Mouse (Mus musculus) neural tube, embryonic 11.5 days (tissue): Measurements from ENCODE around the gene Spink4. TPM values are rescaled to one million over a fixed set of nuclear protein-coding genes. Genes with fewer than 3 reads are reported as not detected.

Experiments
- ATAC-seq: fragments of 200-750 bp; cut with Nextera tagmentation; 2 replicates; pipeline ENCODE4 v1.8.0; 2017; ENCODE audit warnings: moderate number of reproducible peaks, mild to moderate bottlenecking, moderate TSS enrichment, moderate library complexity; ENCODE audit not compliant: insufficient read depth, low FRiP score, low TSS enrichment
- DNase-seq: peaks from one replicate; pipeline ENCODE4 v3.0.0-alpha.2; 2015; ENCODE audit warnings: low spot score
- H3K27ac ChIP-seq: fragments of 300-500 bp; sonication (generic); 2 replicates; pipeline ENCODE4 v1.5.1; 2014; ENCODE audit warnings: low read depth, mild to moderate bottlenecking, low read length
- H3K27me3 ChIP-seq: fragments of 300-500 bp; sonication (generic); 2 replicates; pipeline ENCODE4 v1.6.1; 2014; ENCODE audit warnings: mild to moderate bottlenecking, low read length, mixed read lengths; ENCODE audit not compliant: control insufficient read depth, insufficient read depth
- H3K36me3 ChIP-seq: fragments of 300-500 bp; sonication (generic); 2 replicates; pipeline ENCODE4 v1.6.1; 2014; ENCODE audit warnings: mild to moderate bottlenecking, low read length, moderate library complexity, mixed read lengths; ENCODE audit not compliant: control insufficient read depth, insufficient read depth
- H3K4me1 ChIP-seq: fragments of 300-500 bp; sonication (generic); 2 replicates; pipeline ENCODE4 v1.6.1; 2014; ENCODE audit warnings: low read length, mixed read lengths; ENCODE audit not compliant: control insufficient read depth, insufficient read depth
- H3K4me2 ChIP-seq: fragments of 300-500 bp; sonication (generic); 2 replicates; pipeline ENCODE4 v1.6.1; 2014; ENCODE audit warnings: low read depth, mild to moderate bottlenecking, moderate library complexity
- H3K4me3 ChIP-seq: fragments of 300-500 bp; sonication (generic); 2 replicates; pipeline ENCODE4 v1.5.1; 2014; ENCODE audit warnings: low read depth, low read length
- H3K9ac ChIP-seq: fragments of 300-500 bp; sonication (generic); 2 replicates; pipeline ENCODE4 v1.6.1; 2014; ENCODE audit warnings: mild to moderate bottlenecking, low read length
- H3K9me3 ChIP-seq: fragments of 300-500 bp; sonication (generic); 2 replicates; pipeline ENCODE4 v1.6.1; 2016; ENCODE audit warnings: low read length; ENCODE audit not compliant: control insufficient read depth
- WGBS: fragments of 180-500 bp; shearing (Covaris S2); extraction: QIAGEN DNeasy Blood & Tissue Kit; methylation state at CpG from one replicate; pipeline ENCODE4 v1.1.7; 2014; 5-methylcytosine and 5-hydroxymethylcytosine counted together
- polyA plus RNA-seq: library from polyadenylated mRNA; unstranded; fragments of >200 nt; fragmentation: Nextera tagmentation; extraction: Ambion mirVana; gene quantifications from 2 replicates; pipeline ENCODE4 v1.2.1, GENCODE M21; 2014

Spink4 gene
- polyA plus RNA-seq, 1 experiment from 2014 or later: not detected

DNA sequence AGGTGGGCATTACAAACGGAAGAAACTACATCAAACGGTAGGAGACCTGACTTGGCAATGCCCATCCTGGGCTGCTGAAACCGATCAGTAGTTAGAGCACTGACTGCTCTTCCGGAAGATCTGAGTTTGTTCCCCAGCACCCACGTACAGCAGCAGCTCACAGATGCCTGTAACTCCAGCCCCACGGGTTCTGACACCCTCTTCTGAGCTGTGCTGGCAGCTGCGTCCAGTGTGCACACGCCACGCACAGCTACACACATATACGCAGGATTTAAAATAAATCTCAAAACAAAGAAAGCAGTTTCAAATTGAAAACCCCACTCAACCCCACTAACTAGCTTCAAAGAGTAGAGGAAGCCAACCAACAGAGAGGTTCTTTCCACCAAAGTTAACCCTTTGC, 36.7 kb upstream of the Spink4 start:
- Histone ChIP-seq H3K4me2 (no peak overlapping the region), H3K4me3 (no peak overlapping the region), H3K4me1 (no peaks in the 10 kb centered on the region), H3K27me3 (no peaks in the 10 kb centered on the region), H3K9ac (no peak overlapping the region), H3K9me3 (no peaks in the 10 kb centered on the region), H3K36me3 (no peaks in the 10 kb centered on the region), H3K27ac (no peak overlapping the region)
- WGBS: 86% methylated on average over 10 of the region's 10 CpGs
- DNase-seq (no peak), ATAC-seq (no peak)

GRCm38 (mm10) chr4:40884282-40885165, 35.3 kb upstream of the Spink4 start:
- Histone ChIP-seq H3K9ac (no peak overlapping the region), H3K4me3 (no peak overlapping the region), H3K4me2 (no peak overlapping the region), H3K36me3 (no peaks in the 10 kb centered on the region), H3K27me3 (no peaks in the 10 kb centered on the region), H3K27ac (no peak overlapping the region), H3K9me3 (no peaks in the 10 kb centered on the region), H3K4me1 (no peaks in the 10 kb centered on the region)
- ATAC-seq: no peak
- no peak for DNase-seq
- WGBS: 87% methylated on average over 12 of the region's 12 CpGs

GRCm38 (mm10) chr4:40885166-40885525, 34.7 kb upstream of the Spink4 start:
- Histone ChIP-seq H3K27me3 (no peaks in the 10 kb centered on the region), H3K27ac (no peak overlapping the region), H3K4me2 (no peak overlapping the region), H3K9me3 (no peaks in the 10 kb centered on the region), H3K36me3 (no peaks in the 10 kb centered on the region), H3K4me3 (no peak overlapping the region), H3K4me1 (no peaks in the 10 kb centered on the region), H3K9ac (no peak overlapping the region)
- WGBS: 87% methylated on average over 2 of the region's 2 CpGs
- no peak for ATAC-seq
- no peak for DNase-seq

DNA sequence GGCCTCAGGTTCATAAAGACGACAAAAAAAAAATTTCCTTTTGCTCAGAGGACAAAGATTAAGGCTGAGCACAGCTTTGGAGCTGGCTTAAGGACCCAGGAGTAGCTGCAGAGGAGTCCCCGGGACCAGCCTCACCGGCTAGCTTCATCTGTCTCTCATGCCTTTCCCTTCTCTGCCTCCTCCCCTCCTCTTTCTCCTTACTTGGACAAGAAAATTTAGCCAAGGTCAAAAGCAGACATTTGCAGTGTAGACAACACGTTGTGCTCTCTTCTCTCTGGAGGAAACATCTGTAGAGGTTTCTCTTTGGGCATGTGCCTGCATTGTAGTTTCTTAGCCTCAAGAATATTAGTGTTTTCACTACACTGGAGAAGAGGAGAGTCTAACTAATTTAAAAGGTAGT, 34.0 kb upstream of the Spink4 start:
- no peak overlapping the region for H3K27ac ChIP-seq
- no peaks in the 10 kb centered on the region for H3K36me3 ChIP-seq
- ATAC-seq (no peak), DNase-seq (no peak)
- H3K4me3 ChIP-seq: no peak overlapping the region
- H3K27me3 ChIP-seq: no peaks in the 10 kb centered on the region
- no peaks in the 10 kb centered on the region for H3K9me3 ChIP-seq
- WGBS: 87% methylated on average over 4 of the region's 4 CpGs
- H3K4me1 ChIP-seq: no peaks in the 10 kb centered on the region
- no peak overlapping the region for H3K4me2 ChIP-seq
- H3K9ac ChIP-seq: no peak overlapping the region

GRCm38 (mm10) chr4:40888839-40889238, 31.0 kb upstream of the Spink4 start:
- no peaks in the 10 kb centered on the region for H3K9me3 ChIP-seq
- no peak for DNase-seq
- no peaks in the 10 kb centered on the region for H3K27me3 ChIP-seq
- H3K36me3 ChIP-seq: no peaks in the 10 kb centered on the region
- WGBS: 82% methylated on average over 11 of the region's 11 CpGs
- H3K9ac ChIP-seq: no peak overlapping the region
- H3K4me2 ChIP-seq: no peak overlapping the region
- no peak overlapping the region for H3K4me3 ChIP-seq
- H3K4me1 ChIP-seq: no peaks in the 10 kb centered on the region
- no peak for ATAC-seq
- H3K27ac ChIP-seq: no peak overlapping the region

- Histone ChIP-seq H3K36me3 (no peaks in the 10 kb centered on the region), H3K4me3 (no peak overlapping the region), H3K4me1 (no peaks in the 10 kb centered on the region), H3K27me3 (no peaks in the 10 kb centered on the region), H3K9me3 (no peaks in the 10 kb centered on the region), H3K9ac (no peak overlapping the region), H3K4me2 (no peak overlapping the region), H3K27ac (no peak overlapping the region)
- no peak for ATAC-seq
- no peak for DNase-seq
- 60% methylated on average over 3 of the region's 3 CpGs for WGBS
Measured at GRCm38 (mm10) chr4:40889252-40889651, 30.6 kb upstream of the Spink4 start.

GRCm38 (mm10) chr4:40889983-40890382, 29.9 kb upstream of the Spink4 start:
- no peaks in the 10 kb centered on the region for H3K4me1 ChIP-seq
- no peak overlapping the region for H3K9ac ChIP-seq
- H3K4me2 ChIP-seq: no peak overlapping the region
- no peak for ATAC-seq
- H3K36me3 ChIP-seq: no peaks in the 10 kb centered on the region
- no peak overlapping the region for H3K4me3 ChIP-seq
- H3K9me3 ChIP-seq: no peaks in the 10 kb centered on the region
- H3K27ac ChIP-seq: no peak overlapping the region
- 91% methylated on average over 4 of the region's 4 CpGs for WGBS
- no peak for DNase-seq
- no peaks in the 10 kb centered on the region for H3K27me3 ChIP-seq

GRCm38 (mm10) chr4:40891206-40891605, 28.6 kb upstream of the Spink4 start:
- Histone ChIP-seq H3K4me3 (no peak overlapping the region), H3K4me2 (no peak overlapping the region), H3K27ac (no peak overlapping the region), H3K27me3 (no peaks in the 10 kb centered on the region), H3K36me3 (no peaks in the 10 kb centered on the region), H3K9ac (no peak overlapping the region), H3K9me3 (no peaks in the 10 kb centered on the region), H3K4me1 (no peaks in the 10 kb centered on the region)
- ATAC-seq: no peak
- no peak for DNase-seq
- 86% methylated on average over 5 of the region's 5 CpGs for WGBS

GRCm38 (mm10) chr4:40895118-40895517, 24.7 kb upstream of the Spink4 start:
- Histone ChIP-seq H3K36me3 (no peaks in the 10 kb centered on the region), H3K4me1 (no peaks in the 10 kb centered on the region), H3K9me3 (no peaks in the 10 kb centered on the region), H3K4me2 (no peak overlapping the region), H3K27ac (no peak overlapping the region), H3K4me3 (no peak overlapping the region), H3K27me3 (no peaks in the 10 kb centered on the region), H3K9ac (no peak overlapping the region)
- DNase-seq: no peak
- ATAC-seq: no peak
- 94% methylated on average over 3 of the region's 3 CpGs for WGBS
